Mouse (Mus musculus): ENCODE results near the gene Ksr1. TPM values are rescaled to one million over a fixed set of nuclear protein-coding genes. Genes with fewer than 3 reads are reported as not detected.

Gene Ksr1
- polyA plus RNA-seq, 1 experiment: 12.2 TPM

DNA sequence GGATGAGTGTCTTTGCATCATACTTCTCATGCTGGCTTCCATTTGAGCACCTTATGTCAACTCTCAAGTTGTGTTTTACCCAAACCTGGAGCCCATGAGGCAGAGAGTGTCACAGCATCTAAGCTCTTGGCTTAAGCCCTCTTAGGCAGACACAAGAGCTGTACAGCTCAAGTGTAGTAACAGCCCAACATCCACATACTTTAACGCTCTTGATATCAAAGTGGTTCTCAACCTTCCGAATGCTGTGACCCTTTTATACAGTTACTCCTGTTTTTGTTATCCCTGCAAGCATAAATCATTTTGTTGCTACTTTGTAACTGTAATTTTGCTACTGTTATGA is 80.0 kb downstream of the Ksr1 start:
- no peak for DNase-seq (ENCODE audit: low spot score)

DNA sequence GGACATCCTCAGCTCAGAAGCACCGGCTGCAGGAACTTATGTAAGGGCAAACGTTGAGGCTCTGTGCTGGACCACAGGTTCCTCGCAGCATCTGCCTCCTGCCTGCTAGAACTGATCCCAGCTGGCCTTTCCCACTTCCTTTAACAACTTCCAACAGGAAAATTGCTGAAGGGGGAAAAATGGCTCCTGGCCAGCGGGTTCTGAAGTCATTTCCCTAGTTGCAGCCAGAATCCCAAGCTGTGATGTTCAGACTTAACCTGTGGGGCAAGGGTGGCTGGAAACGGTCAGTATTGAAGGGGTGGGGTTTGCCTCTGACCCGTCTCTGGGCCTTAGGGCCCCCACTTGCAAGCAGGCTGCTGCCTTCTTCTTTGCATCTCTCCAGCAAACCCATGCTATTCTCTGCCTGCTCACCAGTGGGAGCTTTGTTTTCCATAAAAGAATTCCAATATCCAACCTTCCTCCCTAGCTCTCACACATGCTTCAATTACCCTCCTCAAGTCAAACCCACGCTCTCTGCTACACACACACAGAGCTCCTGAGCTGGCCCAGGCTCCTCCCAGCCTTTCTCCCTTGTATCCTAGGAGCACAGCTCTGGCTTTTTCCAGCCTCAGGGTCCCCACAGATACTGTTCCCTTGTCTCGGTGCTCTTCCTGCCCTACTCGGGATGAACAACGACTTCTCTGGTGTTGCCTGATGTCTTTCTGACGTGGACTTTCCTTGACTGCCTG is 80.6 kb downstream of the Ksr1 start:
- DNase-seq (ENCODE audit: low spot score): no peak

DNA sequence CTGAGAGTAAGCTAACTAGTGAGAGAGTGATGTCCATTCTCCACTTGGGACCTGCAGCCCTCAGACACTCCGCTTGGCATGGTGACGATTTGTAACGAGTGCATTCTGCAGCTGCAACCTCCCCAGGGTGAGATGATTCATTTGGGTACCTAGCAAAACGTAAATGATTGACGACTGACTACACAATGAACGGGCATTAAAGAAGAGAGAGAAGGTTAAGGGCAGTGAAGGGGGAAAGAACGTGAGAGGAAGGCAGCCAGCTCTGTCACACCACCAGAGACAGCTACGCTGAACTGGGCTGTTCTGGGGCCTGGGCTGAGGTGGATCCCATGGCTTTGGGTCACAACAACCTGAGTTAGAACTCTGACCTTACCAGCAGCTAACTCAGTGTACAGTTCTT is 81.9 kb downstream of the Ksr1 start:
- no peak for DNase-seq (ENCODE audit: low spot score)

DNA sequence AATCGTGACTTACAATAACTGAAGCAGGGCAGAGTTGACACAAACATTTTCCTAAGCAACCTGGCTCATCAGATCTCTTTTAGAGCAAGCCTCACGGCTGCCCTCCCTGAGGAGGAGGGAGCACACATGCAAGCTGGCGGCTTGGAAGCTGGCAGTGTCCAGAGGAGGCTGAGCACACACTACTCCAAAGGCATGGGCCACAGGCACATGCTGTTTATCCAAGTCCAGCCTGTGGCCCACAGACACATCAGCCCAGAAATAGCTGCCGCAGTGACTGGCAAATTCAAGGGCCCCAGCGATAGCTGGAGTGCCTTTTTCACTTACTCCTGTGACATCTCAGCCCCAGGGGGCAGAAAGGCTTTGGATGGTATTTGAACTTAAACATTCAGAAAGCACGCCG is 82.6 kb downstream of the Ksr1 start:
- DNase-seq (ENCODE audit: low spot score): no peak

DNA sequence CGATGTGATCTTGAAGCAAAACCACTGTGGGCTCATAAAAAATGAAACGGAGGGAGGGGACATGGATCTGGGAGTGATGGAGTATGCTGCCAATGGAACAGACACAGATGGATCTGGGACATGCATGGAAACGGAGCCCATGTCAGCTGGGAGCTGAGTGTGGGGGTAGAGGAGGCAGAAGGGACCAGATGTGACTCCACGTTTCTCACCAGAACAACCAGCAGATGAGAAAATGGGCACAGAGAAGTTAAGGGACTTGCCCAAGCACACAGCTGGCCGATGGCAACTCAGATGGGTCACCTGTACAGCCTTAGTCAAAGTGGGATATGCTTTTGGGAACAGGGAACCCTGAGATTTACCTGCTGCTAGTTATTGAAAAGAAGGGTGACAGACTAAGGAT is 83.3 kb downstream of the Ksr1 start:
- DNase-seq (ENCODE audit: low spot score): no peak

DNA sequence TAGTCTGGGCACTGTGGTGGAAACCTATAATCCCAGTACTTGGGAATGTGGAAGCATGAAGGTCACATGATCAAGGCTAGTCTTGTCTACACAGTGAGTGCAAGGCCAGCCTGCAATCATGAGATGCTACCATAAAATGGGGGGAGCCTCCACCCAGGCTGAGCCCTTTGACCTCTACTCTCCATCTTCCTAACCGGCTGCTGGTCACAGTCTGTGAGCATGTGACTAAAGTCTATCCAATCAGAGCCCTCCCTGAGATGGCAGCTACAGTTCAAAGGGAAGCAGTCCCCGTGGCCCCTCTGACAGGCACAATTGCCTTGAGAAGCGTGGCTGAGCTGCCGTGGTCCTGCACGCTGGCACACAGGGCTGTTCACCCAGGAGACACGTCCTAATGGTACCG is 84.4 kb downstream of the Ksr1 start:
- no peak for DNase-seq (ENCODE audit: low spot score)

DNA sequence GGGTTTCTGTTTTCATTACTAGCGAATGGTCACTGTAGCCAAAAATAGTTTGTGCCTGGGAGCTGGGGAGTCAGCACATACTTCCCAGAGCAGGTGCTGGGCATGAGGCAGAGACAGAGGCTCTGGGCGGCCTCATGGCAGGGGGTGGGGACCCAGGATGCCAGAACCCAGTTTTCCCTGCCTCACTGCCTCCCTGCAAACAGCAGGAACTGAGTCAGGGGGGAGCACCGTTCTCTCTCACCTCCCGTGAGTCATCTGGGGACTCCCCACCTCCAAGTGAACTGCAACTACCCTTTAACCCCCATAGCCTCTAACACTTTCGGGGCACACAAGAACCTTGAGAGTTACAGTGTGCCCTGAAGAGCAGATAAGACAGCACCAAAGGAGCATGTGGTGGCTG is 86.4 kb downstream of the Ksr1 start:
- no peak for DNase-seq (ENCODE audit: low spot score)

DNA sequence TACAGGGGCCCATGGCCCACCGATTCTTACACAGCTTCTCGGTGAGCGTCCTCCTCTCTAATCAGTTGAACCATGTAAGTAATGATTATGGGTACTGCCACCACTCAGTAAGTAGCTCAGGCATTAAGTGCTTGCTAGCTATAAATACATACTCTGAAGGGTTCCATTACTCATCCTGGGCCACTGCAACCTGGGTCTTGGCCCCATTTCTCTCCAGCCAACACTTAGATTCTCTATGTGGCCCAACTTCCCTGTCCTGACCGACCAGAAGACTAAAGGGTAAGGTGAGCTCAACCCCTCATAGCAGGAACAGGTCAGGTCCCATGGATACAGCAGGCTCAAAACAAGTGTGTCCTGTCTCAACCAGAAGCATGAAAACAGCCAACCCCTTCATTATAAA is 87.1 kb downstream of the Ksr1 start:
- DNase-seq (ENCODE audit: low spot score): no peak

DNA sequence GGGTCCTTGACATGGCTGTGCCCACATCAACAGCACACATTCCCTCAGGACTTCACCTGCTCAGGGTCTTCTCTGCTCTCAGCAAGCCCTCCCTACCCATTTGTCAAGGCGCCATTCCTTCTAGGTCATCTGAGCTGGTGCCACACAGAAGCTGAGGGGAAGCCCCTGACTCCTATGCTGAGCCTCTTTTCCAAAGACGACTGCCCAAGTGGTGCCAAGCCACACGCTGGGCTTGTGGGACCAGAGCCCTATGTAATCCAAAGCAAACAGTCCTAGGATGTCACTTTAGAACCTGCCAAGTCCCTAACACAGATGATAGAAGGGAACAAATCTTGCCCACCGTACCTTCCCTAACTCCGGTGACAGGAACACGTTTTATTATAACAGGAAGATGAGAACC is 87.6 kb downstream of the Ksr1 start:
- DNase-seq (ENCODE audit: low spot score): no peak

DNA sequence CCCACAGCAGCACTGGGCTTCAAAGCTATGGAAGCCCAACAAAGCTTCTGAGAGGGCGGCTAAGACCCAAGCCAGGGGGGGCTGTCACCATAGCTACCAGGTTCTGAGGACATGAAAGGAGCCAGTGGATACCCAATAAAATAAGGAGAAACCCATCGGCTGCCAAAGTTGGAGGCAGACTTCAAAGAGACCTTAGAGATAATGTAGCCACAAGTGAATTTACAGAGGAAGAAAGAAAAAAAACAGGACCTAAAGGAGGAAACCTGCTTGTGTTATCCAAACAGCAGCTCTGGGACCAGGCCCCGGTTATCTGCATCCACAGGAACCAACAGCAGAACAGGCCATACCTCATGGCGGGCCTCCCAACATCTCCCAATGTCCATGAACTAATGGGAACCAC is 88.4 kb downstream of the Ksr1 start:
- DNase-seq (ENCODE audit: low spot score): no peak

DNA sequence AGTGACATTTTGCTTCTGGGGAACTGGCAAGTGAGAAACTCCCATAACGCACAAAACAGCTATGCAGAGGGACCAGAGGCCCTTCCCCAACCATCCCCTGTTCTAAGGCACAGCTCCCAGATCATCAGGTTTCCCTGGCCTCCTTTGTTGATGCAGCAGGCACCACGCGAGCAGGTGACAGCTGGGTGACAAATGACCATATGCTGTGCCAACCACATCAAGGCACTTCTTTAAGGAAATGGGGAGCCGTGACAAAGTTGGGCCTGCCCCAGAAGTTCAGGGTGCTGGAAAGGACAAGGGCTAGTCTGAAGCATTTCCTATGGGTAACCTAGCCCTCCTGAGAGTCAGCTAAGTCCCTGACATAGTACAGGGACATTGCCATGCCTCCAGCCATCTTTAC is 89.3 kb downstream of the Ksr1 start:
- no peak for DNase-seq (ENCODE audit: low spot score)

DNA sequence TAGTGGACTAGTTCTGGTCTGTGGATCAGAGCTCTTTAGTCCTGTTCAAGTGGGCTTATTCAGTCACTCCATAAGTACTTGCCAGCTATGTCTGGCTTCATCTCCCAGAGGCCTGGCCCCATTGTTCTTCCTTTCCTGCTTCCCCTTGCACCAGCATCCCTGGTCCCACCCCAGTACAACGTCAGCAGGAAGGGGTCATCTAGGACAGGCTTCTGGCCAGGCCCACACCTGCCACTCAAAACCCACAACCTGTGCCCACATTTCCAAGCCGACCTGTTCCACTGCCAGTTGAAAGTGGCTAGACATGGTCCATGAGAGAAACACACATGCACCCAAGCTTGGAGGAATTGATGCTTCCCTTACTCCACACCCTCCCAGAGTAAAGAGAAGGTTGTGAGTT is 90.2 kb downstream of the Ksr1 start:
- DNase-seq (ENCODE audit: low spot score): no peak

DNA sequence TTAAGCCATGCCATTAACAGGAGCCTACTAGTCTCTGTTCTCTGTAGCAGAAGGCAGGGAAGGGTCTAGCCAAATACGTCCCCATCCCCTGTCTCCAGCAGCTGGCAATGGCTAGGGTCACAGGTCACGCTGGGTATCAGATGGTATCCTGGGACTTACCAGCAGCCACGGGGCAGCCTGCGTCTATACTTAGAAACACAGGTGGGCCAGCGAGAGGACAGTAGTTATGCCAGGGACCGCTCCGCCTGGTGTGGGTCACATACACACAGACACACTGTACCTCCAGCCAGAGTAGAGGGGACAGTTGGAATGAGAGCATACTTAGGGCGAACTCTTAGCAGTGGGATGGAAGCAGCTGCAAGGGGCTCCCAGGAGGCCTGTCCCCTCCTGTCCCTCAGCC is 91.0 kb downstream of the Ksr1 start:
- DNase-seq (ENCODE audit: low spot score): no peak

DNA sequence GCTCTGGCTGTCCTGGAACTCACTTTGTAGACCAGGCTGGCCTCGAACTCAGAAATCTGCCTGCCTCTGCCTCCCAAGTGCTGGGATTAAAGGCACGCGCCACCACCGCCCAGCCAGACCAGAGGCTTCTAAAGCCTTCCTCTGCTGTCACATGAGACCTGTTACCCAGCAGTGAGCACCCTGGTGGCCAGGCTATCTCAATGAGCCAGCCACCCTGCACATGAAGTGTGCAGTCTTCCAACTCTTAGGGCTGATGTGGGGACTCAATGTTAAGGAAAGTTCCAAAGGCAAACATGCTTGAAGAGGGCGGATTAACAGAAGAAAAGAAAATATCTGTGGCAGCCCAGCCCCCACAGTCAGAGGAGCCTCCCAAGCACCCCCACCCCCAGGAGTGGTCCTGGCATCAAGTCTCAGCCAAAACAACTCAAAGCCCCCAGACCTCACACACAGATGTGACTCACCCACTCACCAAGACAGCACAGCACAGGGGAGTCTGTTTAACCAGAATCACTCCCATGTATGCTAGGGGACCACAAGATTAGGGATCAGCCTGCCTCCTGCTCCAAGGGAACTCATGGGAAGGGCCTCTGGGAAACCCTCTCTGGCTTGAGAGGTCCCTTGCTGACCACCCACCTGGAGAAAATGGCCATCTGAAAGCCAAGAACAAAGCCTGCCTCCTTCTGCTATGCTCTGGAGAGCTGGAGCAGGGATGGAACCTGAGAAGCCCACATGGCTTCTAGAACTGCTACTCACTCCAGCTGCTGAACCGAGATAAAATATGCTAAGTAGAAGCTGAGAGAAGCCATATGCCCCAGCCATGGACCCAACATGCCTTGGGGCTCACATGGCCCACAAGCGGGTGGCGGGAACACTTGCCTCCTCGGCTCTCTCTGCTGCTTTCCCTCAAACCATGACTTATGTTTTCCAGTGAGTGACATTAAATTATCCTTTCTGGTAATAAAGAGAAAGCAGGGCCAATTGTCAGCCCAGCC is 91.8 kb downstream of the Ksr1 start:
- no peak for DNase-seq (ENCODE audit: low spot score)

DNA sequence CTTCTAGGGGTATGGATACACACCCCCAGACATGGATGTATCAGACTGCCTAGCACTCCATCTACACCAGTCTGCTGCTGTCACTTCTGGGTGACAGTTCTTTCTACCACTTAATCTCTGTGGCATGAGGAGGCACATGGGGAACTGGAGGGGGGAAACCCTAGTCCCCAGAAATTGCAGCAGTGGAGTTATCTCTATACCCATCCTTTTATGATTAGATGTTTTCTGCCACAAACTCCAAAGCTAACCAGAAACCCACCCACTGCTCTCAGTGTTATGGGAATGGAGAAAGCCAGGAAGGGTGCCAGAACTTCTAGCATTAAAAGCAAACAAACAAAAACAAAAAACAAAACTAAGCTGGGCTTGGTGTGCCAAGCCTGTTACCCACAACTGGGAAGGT is 92.8 kb downstream of the Ksr1 start:
- DNase-seq (ENCODE audit: low spot score): no peak

DNA sequence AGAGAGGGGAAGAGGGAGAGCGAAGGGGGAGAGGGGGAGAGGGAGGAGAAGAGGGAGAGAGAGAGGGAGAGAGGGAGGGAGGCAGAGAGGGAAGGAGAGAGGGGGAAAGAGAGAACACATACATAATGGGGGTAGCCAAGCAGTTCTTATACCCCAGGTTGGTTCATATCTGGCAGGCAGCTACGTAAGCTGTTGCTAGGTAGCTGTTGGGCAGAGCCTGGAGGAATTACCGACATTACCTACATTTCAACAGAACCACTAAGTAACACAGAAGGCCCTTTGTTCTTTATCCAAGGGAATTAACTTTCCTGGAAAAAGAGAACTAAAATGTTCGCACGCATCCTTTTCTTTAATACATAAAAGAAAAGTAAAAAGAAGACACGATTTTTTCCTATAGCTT is 93.4 kb downstream of the Ksr1 start:
- DNase-seq (ENCODE audit: low spot score): no peak

DNA sequence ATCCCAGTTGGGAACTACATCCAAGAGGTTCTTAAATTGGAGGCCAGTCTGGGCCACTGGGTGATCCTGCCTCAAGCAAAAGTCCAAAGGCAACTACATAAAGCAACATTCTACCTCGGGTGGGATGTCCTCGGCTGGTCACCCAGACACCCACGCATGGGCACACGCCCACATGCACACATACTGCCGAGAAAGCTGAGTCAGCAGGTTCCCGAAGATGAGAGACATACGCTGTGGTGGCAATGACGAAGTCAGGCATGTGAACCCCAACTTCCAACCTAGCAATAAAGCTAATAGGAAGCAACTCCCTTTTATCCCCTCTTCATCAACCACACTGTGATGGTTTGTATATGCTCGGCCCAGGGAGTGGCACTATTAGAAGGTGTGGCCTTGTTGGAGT is 94.7 kb downstream of the Ksr1 start:
- no peak for DNase-seq (ENCODE audit: low spot score)

DNA sequence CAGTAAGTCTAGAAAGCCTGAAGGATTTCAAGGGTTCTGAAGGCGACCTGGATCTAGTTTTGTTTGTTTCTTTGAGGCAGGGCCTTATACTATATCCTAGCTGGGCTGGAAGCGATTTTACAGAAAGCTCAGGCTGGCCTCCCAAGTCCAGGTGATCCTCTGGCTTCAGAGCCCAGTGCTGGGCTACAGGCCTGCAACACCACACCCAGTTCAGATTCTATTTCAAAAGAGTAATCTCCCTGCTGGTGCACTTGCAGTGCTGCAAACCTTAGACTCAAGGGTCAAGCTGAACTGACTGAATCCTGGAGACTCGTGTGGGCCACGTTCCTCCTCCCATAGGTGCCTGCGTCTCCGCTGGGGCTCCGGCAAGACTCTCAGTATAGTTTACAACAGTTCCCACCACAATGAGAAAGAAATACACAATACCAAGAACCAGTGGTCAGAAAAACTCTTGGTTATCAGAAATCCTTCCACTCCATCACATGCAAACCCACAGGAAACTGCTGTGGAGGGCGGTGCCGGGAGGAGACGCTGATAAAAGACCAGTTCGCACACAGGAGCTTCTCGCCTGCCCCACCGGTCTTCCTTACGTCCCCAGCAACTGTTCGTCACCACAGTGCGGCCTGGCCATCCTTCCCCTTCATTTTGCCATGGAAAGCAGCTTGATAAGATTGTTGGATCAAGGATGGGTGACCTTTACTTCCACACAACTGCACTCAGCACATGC is 95.3 kb downstream of the Ksr1 start:
- no peak for DNase-seq (ENCODE audit: low spot score)

DNA sequence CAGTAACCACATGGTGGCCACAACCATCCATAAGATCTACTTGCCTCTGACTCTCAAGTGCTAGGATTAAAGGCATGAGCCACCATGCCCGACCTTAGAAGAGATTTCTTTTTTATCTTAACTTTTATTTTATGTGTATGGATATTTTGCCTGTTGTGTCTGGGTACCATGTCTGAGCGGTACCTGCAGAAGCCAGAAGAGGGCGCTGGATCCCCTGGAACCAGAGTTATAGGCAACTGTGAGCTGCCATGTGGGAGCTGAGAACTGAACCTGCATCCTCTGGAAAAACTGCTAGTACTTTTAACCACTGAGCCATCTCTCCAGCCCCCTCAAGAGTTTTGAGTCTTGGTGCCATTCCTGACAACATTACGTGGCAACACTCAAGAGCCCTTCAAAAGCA is 97.3 kb downstream of the Ksr1 start:
- DNase-seq (ENCODE audit: low spot score): no peak

DNA sequence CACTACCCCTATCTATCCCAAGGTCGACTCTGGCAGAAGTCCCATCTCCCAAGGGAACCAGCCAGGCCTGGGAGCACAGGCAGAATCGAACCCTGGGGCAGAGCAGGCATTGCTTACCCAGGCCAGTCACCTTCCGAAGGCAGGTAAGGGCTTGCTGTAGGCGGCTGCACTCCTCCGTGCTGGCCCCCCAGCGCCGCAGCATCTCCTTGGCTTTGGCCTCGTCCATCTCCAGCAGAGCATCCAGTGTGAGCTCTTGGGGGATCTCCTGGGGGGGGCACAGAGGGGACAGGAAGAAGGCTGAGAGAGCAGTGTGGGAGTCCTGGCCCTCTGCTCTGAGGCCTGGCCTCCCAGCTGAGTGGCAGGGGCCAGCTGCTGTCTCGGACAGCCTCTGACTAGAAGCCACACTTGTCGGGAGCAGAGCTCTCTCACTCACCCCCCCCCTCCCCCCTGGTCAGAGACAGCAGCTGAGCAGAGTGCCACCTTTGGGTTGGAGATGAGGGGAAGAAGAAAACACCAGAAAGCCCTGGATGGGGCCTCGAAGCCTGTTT is 99.0 kb downstream of the Ksr1 start:
- DNase-seq (ENCODE audit: low spot score): no peak

DNA sequence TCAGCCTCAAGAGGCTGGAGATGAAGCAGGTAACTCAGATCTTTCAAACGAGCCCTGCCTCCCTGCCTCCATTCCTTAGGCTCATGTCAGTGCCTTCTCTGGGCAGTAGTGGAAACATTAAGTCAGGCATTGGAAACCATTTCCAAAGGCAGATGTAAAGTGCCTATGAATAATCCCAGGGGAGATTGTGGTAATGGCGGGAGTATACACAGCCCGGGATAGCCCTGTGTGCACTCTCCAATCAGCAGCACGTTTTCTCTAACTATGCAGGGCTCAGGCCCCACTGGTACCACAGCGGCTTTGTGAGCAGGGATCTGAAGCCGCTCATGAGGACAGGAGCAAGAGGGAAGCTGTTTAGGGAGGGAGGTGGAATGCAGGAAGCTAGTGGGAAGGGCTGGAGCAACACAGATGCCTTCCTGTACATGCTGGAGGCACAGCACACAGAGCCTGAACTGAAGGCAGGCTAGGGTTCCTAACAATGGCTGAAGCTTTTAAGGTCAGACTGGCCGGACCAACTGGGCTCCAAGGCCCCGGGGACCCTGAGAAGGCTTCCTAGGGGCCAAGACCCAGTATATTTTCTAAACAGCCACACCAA is 99.5 kb downstream of the Ksr1 start:
- DNase-seq (ENCODE audit: low spot score): no peak

DNA sequence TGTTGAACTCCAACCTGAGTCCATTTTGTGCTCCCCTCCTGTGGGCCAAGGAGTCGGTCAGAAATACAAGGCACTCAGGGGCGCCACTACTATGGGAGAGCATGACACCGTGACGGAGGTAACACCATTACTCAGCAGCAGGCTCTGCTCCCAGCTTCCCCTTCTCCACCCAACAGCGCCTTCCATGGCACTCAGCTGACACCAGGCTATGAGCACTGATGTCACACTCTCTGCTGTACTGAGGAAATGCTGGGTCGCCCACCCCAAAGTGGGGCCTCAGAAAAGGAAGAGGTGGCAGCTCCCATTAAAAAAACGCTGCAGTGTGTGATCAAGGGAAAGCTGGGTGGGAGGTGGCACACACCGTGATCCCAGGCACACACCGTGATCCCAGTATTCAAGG is 101.0 kb downstream of the Ksr1 start:
- DNase-seq (ENCODE audit: low spot score): no peak
